Mouse (Mus musculus) ovary, adult 18-20 months (tissue): ENCODE data around the gene Calhm6.
A peak's percentile ranks its signal among the peaks of the same experiment; 100 is the strongest.

Experiments used
- DNase-seq: peaks from one replicate; pipeline ENCODE4 v3.0.0; 2022; ENCODE audit warnings: low spot score, mixed read lengths

Calhm6 gene

GRCm38 (mm10) chr10:34096418-34096883 is 31.3 kb downstream of the Calhm6 start, which contains the start of gene Calhm5:
Gene Calhm5, minus strand, starts transcription at chr10:34096519.
- peak; percentile 18 for DNase-seq

GRCm38 (mm10) chr10:34095964-34096363 is 31.8 kb downstream of the Calhm6 start:
- DNase-seq: no peak

GRCm38 (mm10) chr10:34095147-34095546 is 32.6 kb downstream of the Calhm6 start:
- DNase-seq: no peak

- no peak for DNase-seq
These were observed 35.9 kb downstream of the Calhm6 start for GRCm38 (mm10) chr10:34091888-34092287.

- DNase-seq: no peak
These were observed 37.3 kb downstream of the Calhm6 start for GRCm38 (mm10) chr10:34090481-34090880.

GRCm38 (mm10) chr10:34089517-34089916 is 38.3 kb downstream of the Calhm6 start:
- no peak for DNase-seq

GRCm38 (mm10) chr10:34088515-34088914 is 39.3 kb downstream of the Calhm6 start:
- no peak for DNase-seq

- no peak for DNase-seq
These were observed 41.3 kb downstream of the Calhm6 start for GRCm38 (mm10) chr10:34086514-34086913.
